Mouse (Mus musculus): ENCODE data around the gene Gfy.

GRCm38 (mm10) chr7:45224826-45225225, 45.5 kb upstream of the Gfy start:
- no peak for TF ChIP-seq CTCF (conservative IDR thresholded peaks at IDR 0.05; ENCODE audit: insufficient read depth, insufficient read length, low read depth, low read length)
- TF ChIP-seq POLR2A (IDR thresholded peaks at IDR 0.05; ENCODE audit: low read depth, low read length), result no peak

Data from kidney, adult 2 months (tissue).